Mouse (Mus musculus) heart, adult 8-10 months (tissue): Measurements from ENCODE around the gene Adra1d. TPM values are rescaled to one million over a fixed set of nuclear protein-coding genes. Genes with fewer than 3 reads are reported as not detected.

Experiments
- DNase-seq: peaks from one replicate; pipeline ENCODE4 v3.0.0; 2022; ENCODE audit warnings: low spot score
- total RNA-seq, 4 experiments: library from RNA; stranded (reverse); gene quantifications; 2 replicates each; pipeline ENCODE4 v1.2.4; 2022

Gene Adra1d
- total RNA-seq, 4 experiments from 2014 or later, result 2.7 to 5.5 (median 3.9) TPM

GRCm38 (mm10) chr2:131539780-131540179 lies 22.3 kb downstream of the Adra1d start:
- DNase-seq, result no peak

- DNase-seq, result peak; percentile 63
These were observed 23.7 kb downstream of the Adra1d start for GRCm38 (mm10) chr2:131538341-131538740.

GRCm38 (mm10) chr2:131535168-131535567 lies 26.9 kb downstream of the Adra1d start:
- no peak for DNase-seq

- DNase-seq, result no peak
These were observed 30.8 kb downstream of the Adra1d start for GRCm38 (mm10) chr2:131531271-131531670.

GRCm38 (mm10) chr2:131530623-131531008 lies 31.5 kb downstream of the Adra1d start:
- no peak for DNase-seq

GRCm38 (mm10) chr2:131529898-131530622 lies 32.0 kb downstream of the Adra1d start:
- peak; percentile 62 for DNase-seq

- DNase-seq, result no peak
These were observed 35.0 kb downstream of the Adra1d start for GRCm38 (mm10) chr2:131527061-131527460.

GRCm38 (mm10) chr2:131520743-131521142 lies 41.3 kb downstream of the Adra1d start:
- no peak for DNase-seq

GRCm38 (mm10) chr2:131518790-131519189 lies 43.3 kb downstream of the Adra1d start:
- no peak for DNase-seq

- no peak for DNase-seq
These were observed 44.5 kb downstream of the Adra1d start for GRCm38 (mm10) chr2:131517550-131517949.

GRCm38 (mm10) chr2:131514055-131514621 lies 47.9 kb downstream of the Adra1d start:
- peak; percentile 21 for DNase-seq

- no peak for DNase-seq
These were observed 48.6 kb downstream of the Adra1d start for GRCm38 (mm10) chr2:131513477-131513876.

GRCm38 (mm10) chr2:131510531-131510930 lies 51.6 kb downstream of the Adra1d start:
- no peak for DNase-seq

GRCm38 (mm10) chr2:131509671-131510313 lies 52.3 kb downstream of the Adra1d start:
- peak; percentile 79 for DNase-seq

- DNase-seq, result peak; percentile 45
These were observed 53.6 kb downstream of the Adra1d start for GRCm38 (mm10) chr2:131508501-131508900.

GRCm38 (mm10) chr2:131506358-131506757 lies 55.7 kb downstream of the Adra1d start:
- DNase-seq, result no peak

- DNase-seq, result no peak
These were observed 56.7 kb downstream of the Adra1d start for GRCm38 (mm10) chr2:131505431-131505830.

- DNase-seq, result no peak
These were observed 59.5 kb downstream of the Adra1d start for GRCm38 (mm10) chr2:131502561-131502960.

- no peak for DNase-seq
These were observed 60.2 kb downstream of the Adra1d start for GRCm38 (mm10) chr2:131501886-131502285.

GRCm38 (mm10) chr2:131499290-131499845 lies 62.7 kb downstream of the Adra1d start:
- peak; percentile 35 for DNase-seq

GRCm38 (mm10) chr2:131498219-131498618 lies 63.9 kb downstream of the Adra1d start:
- peak; percentile 49 for DNase-seq

GRCm38 (mm10) chr2:131497224-131497856 lies 64.7 kb downstream of the Adra1d start:
- no peak for DNase-seq
